ENCODE assay signal across 14 mouse cellular contexts in the genomic region with DNA sequence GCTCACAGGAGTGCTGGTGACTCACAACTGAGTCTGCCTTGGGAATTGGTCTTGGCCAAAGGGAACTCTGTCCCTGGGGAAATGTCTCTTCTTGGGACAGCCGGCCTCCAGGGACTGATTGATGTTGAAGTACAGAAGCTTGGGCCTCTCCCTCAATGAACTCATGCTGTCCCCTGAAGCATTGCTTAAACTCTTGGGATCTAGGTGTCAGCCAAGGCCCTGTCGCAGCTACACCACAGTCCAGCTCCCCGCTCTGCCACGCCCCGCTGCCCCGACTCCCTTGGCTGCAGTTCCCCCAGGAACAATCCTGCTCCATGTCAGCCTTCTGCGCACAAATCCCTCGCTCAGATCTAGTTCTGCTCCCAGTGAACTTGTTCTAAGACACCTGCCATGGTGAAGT. TPM values are rescaled to one million over a fixed set of nuclear protein-coding genes. Genes with fewer than 3 reads are reported as not detected.
DNase-seq lines count a peak whose midpoint lies in the region; ATAC-seq lines count a peak whose summit lies in the region.
"Had no signal": no experiment of that assay in that cellular context is flagged by ENCODE, and none has a peak within 500 bp of the region (broad histone marks: within the 10 kb centered on the region; RNA-seq: fewer than 3 reads in every experiment).

No protein-coding gene starts in this region.

- 0 out of 2 replicates have a peak overlapping the region, but pooled peaks have one; percentile 26 for H3K9ac ChIP-seq in lung, embryonic 16.5 days (ENCODE audit: low read length)
- H3K9ac ChIP-seq: forebrain, embryonic 12.5 days had no signal

- H3K4me2 ChIP-seq in lung, embryonic 16.5 days (ENCODE audit: low read depth, low read length) = no peak overlapping the region
- H3K4me2 ChIP-seq: forebrain, embryonic 12.5 days had no signal

- peak; percentile 62 for ATAC-seq in lung, embryonic 16.5 days (ENCODE audit: low read depth)
- ATAC-seq: activated CD4-positive, CD25-positive, alpha-beta regulatory T cell, adult 4 months had no signal

- 76% methylated on average over 8 of the region's 8 CpGs for WGBS in heart, embryonic 10.5 days
- 43% methylated on average over 8 of the region's 8 CpGs for WGBS in lung, embryonic 16.5 days

- H3K9me3 ChIP-seq in heart, embryonic 10.5 days = peaks cover 5% of the 10 kb centered on the region; the same call in 1 of the 2 replicates
- peaks cover 7% of the 10 kb centered on the region for H3K9me3 ChIP-seq in lung, embryonic 16.5 days (ENCODE audit: control insufficient read depth, low read length)

- no peak overlapping the region for H3K4me3 ChIP-seq in heart, embryonic 10.5 days
- no peak overlapping the region for H3K4me3 ChIP-seq in lung, embryonic 16.5 days (ENCODE audit: low read length)
- H3K4me3 ChIP-seq: forebrain, embryonic 12.5 days; megakaryocyte, embryonic 14.5 days had no signal

- H3K27ac ChIP-seq in heart, embryonic 10.5 days = peak overlapping the region; percentile 62; the same call in 1 of the 2 replicates
- peak overlapping the region; percentile 58 for H3K27ac ChIP-seq in lung, embryonic 16.5 days (ENCODE audit: low read length)
- H3K27ac ChIP-seq: forebrain, embryonic 12.5 days had no signal

- no peaks in the 10 kb centered on the region for H3K36me3 ChIP-seq in heart, embryonic 10.5 days
- no peaks in the 10 kb centered on the region for H3K36me3 ChIP-seq in lung, embryonic 16.5 days (ENCODE audit: control insufficient read depth, insufficient read depth, low read length)
- H3K36me3 ChIP-seq: forebrain, embryonic 12.5 days had no signal

- no peak for DNase-seq in heart, embryonic 10.5 days (ENCODE audit: low spot score)
- no peak for DNase-seq in heart, postnatal 4 days
- peak; percentile 83 for DNase-seq in 3134 (ENCODE audit: extremely low read depth, insufficient read length, low spot score)
- DNase-seq in adrenal gland, postnatal 10 days = peak; percentile 65
- DNase-seq in cerebellum, adult 11-12 months = no peak
- DNase-seq in right cerebral cortex, postnatal 25 days = no peak
- no peak for DNase-seq in ovary, postnatal 10 days (ENCODE audit: low spot score)
- DNase-seq: cerebellum, postnatal 36 days had no signal

- H3K27me3 ChIP-seq in heart, embryonic 10.5 days (ENCODE audit: insufficient read depth, poor library complexity, severe bottlenecking) = no peaks in the 10 kb centered on the region
- no peaks in the 10 kb centered on the region for H3K27me3 ChIP-seq in lung, embryonic 16.5 days (ENCODE audit: control insufficient read depth, insufficient read depth, low read depth, low read length)
- H3K27me3 ChIP-seq: forebrain, embryonic 12.5 days had no signal

- H3K4me1 ChIP-seq in heart, embryonic 10.5 days = peaks cover 35% of the 10 kb centered on the region
- H3K4me1 ChIP-seq in lung, embryonic 16.5 days (replicated peaks; ENCODE audit: control insufficient read depth, insufficient read depth, low read length) = peaks cover 33% of the 10 kb centered on the region
- H3K4me1 ChIP-seq: megakaryocyte, embryonic 14.5 days had no signal

RNA-seq across cellular contexts. Expression of a gene that starts 34.1 kb away (rescaled TPM):
- polyA plus RNA-seq in heart, embryonic 10.5 days (2016; fragmentation: Nextera tagmentation; extraction: Ambion mirVana) = 0.30 TPM in 1 of 2 replicates, not detected in the other
- not detected for total RNA-seq in heart, postnatal 4 days (2021)
- total RNA-seq in adrenal gland, postnatal 10 days (2021) = 1 to 10 TPM; 2.3 to 3.7 TPM
- polyA plus RNA-seq in lung, embryonic 16.5 days (2015; fragmentation: Nextera tagmentation; extraction: Ambion mirVana) = 0.08 TPM in 1 of 2 replicates, not detected in the other
- total RNA-seq: MEL; neutrophil, adult 5-6 weeks had no signal

Comparison
In these comparisons a context has a peak if more than half of its experiments do, and no peak if none do; other contexts are left out.
1. DNase-seq: peak in 3134 (single experiment) and adrenal gland, postnatal 10 days (single experiment); none in heart, embryonic 10.5 days (single experiment), heart, postnatal 4 days (single experiment), cerebellum, adult 11-12 months (single experiment), right cerebral cortex, postnatal 25 days (single experiment) and ovary, postnatal 10 days (single experiment).